Mouse (Mus musculus) neural tube, embryonic 15.5 days (tissue): ENCODE measurements around the gene Gm20765. TPM values are rescaled to one million over a fixed set of nuclear protein-coding genes. Genes with fewer than 3 reads are reported as not detected.
"Not testable (repeated sequence)": the region's sequence is repeated elsewhere in the genome, so short reads cannot be mapped to it uniquely, and the experiment has no call there.

Source experiments
- ATAC-seq: fragments of 200-750 bp; cut with Nextera tagmentation; 2 replicates; pipeline ENCODE4 v1.8.0; 2017; ENCODE audit warnings: mild to moderate bottlenecking, moderate TSS enrichment, moderate library complexity; ENCODE audit not compliant: low FRiP score
- H3K27ac ChIP-seq: fragments of 300-500 bp; sonication (generic); replicated peaks from 2 replicates; pipeline ENCODE4 v1.5.1; 2015; ENCODE audit warnings: mild to moderate bottlenecking, inconsistent platforms
- H3K27me3 ChIP-seq: fragments of 300-500 bp; sonication (generic); replicated peaks from 2 replicates; pipeline ENCODE4 v1.6.1; 2015; ENCODE audit warnings: inconsistent platforms
- H3K36me3 ChIP-seq: fragments of 300-500 bp; sonication (generic); 2 replicates; pipeline ENCODE4 v1.6.1; 2015; ENCODE audit warnings: inconsistent platforms
- H3K4me1 ChIP-seq: fragments of 300-500 bp; sonication (generic); 2 replicates; pipeline ENCODE4 v1.6.1; 2015; ENCODE audit warnings: inconsistent platforms
- H3K4me2 ChIP-seq: fragments of 300-500 bp; sonication (generic); 2 replicates; pipeline ENCODE4 v1.6.1; 2015; ENCODE audit warnings: inconsistent platforms, mild to moderate bottlenecking, moderate library complexity
- H3K4me3 ChIP-seq: fragments of 300-500 bp; sonication (generic); replicated peaks from 2 replicates; pipeline ENCODE4 v1.5.1; 2015; ENCODE audit warnings: mild to moderate bottlenecking, inconsistent platforms
- H3K9ac ChIP-seq: fragments of 300-500 bp; sonication (generic); replicated peaks from 2 replicates; pipeline ENCODE4 v1.6.1; 2015; ENCODE audit warnings: mild to moderate bottlenecking, inconsistent platforms
- H3K9me3 ChIP-seq: fragments of 300-500 bp; sonication (generic); replicated peaks from 2 replicates; pipeline ENCODE4 v1.6.1; 2016; ENCODE audit warnings: inconsistent platforms
- WGBS: fragments of 180-500 bp; shearing (Covaris S2); methylation state at CpG from one replicate; pipeline ENCODE4 v1.1.7; 2015; ENCODE audit warnings: mixed read lengths; 5-methylcytosine and 5-hydroxymethylcytosine counted together
- polyA plus RNA-seq: library from polyadenylated mRNA; unstranded; fragments of >200 nt; fragmentation: Nextera tagmentation; extraction: Ambion mirVana; gene quantifications from 2 replicates; pipeline ENCODE4 v1.2.1, GENCODE M21; 2015

Gene Gm20765
- not detected in 2 replicates for polyA plus RNA-seq

GRCm38 (mm10) chr10:104185233-104185632 lies at the start of gene Gm20765:
Gene Gm20765, plus strand, starts transcription at chr10:104185533.
- H3K27ac ChIP-seq, H3K4me2 ChIP-seq, H3K9ac ChIP-seq, H3K4me3 ChIP-seq, H3K27me3 ChIP-seq, ATAC-seq, H3K4me1 ChIP-seq, H3K36me3 ChIP-seq, H3K9me3 ChIP-seq: not testable (repeated sequence)
- no CpG with 5 or more reads among the region's 3 CpGs for WGBS

GRCm38 (mm10) chr10:104142687-104143086 lies 42.6 kb upstream of the Gm20765 start, which contains the start of gene Gm21293:
Gene Gm21293, plus strand, starts transcription at chr10:104142987.
- not testable (repeated sequence) for ATAC-seq, H3K9ac ChIP-seq, H3K4me2 ChIP-seq, H3K4me3 ChIP-seq, H3K36me3 ChIP-seq, H3K4me1 ChIP-seq, H3K27ac ChIP-seq, H3K9me3 ChIP-seq, H3K27me3 ChIP-seq
- WGBS, result no CpG with 5 or more reads among the region's 3 CpGs

GRCm38 (mm10) chr10:104151197-104151596 lies 34.1 kb upstream of the Gm20765 start, which contains the start of gene Gm6763:
Gene Gm6763, plus strand, starts transcription at chr10:104151497.
- H3K9me3 ChIP-seq, H3K27me3 ChIP-seq, H3K27ac ChIP-seq, H3K36me3 ChIP-seq, ATAC-seq, H3K4me1 ChIP-seq, H3K9ac ChIP-seq, H3K4me3 ChIP-seq, H3K4me2 ChIP-seq: not testable (repeated sequence)
- no CpG with 5 or more reads among the region's 3 CpGs for WGBS

GRCm38 (mm10) chr10:104159706-104160105 lies 25.6 kb upstream of the Gm20765 start, which contains the start of gene Gm8764:
Gene Gm8764, plus strand, starts transcription at chr10:104160006.
- H3K9ac ChIP-seq, H3K36me3 ChIP-seq, H3K9me3 ChIP-seq, ATAC-seq, H3K27me3 ChIP-seq, H3K4me2 ChIP-seq, H3K4me3 ChIP-seq, H3K27ac ChIP-seq, H3K4me1 ChIP-seq: not testable (repeated sequence)
- WGBS, result no CpG with 5 or more reads among the region's 3 CpGs

- not testable (repeated sequence) for H3K4me1 ChIP-seq, H3K4me2 ChIP-seq, H3K9ac ChIP-seq, H3K36me3 ChIP-seq, H3K4me3 ChIP-seq, ATAC-seq, H3K27me3 ChIP-seq, H3K9me3 ChIP-seq, H3K27ac ChIP-seq
- no CpG with 5 or more reads among the region's 3 CpGs for WGBS
These were observed 17.1 kb upstream of the Gm20765 start, which contains the start of gene Gm21304 for GRCm38 (mm10) chr10:104168215-104168614. Gene Gm21304, plus strand, starts transcription at chr10:104168515.

- H3K27ac ChIP-seq, ATAC-seq, H3K4me3 ChIP-seq, H3K4me2 ChIP-seq, H3K4me1 ChIP-seq, H3K27me3 ChIP-seq, H3K9me3 ChIP-seq, H3K9ac ChIP-seq, H3K36me3 ChIP-seq: not testable (repeated sequence)
- WGBS, result no CpG with 5 or more reads among the region's 3 CpGs
These were observed 8.6 kb upstream of the Gm20765 start, which contains the start of gene Gm21312 for GRCm38 (mm10) chr10:104176724-104177123. Gene Gm21312, plus strand, starts transcription at chr10:104177024.

- not testable (repeated sequence) for H3K4me3 ChIP-seq, H3K4me1 ChIP-seq, H3K36me3 ChIP-seq, H3K9ac ChIP-seq, H3K9me3 ChIP-seq, ATAC-seq, H3K27me3 ChIP-seq, H3K4me2 ChIP-seq, H3K27ac ChIP-seq
- WGBS, result no CpG with 5 or more reads among the region's 3 CpGs
These were observed 8.4 kb downstream of the Gm20765 start, which contains the start of gene Gm4340 for GRCm38 (mm10) chr10:104193742-104194141. Gene Gm4340, plus strand, starts transcription at chr10:104194042.

- Histone ChIP-seq H3K9ac (no peak overlapping the region), H3K27me3 (no peaks in the 10 kb centered on the region), H3K9me3 (no peaks in the 10 kb centered on the region), H3K4me1 (no peaks in the 10 kb centered on the region), H3K27ac (no peak overlapping the region), H3K36me3 (no peaks in the 10 kb centered on the region), H3K4me3 (no peak overlapping the region), H3K4me2 (no peak overlapping the region)
- 87% methylated on average over 1 of the region's 1 CpGs for WGBS
- ATAC-seq, result no peak
These were observed 24.3 kb downstream of the Gm20765 start for GRCm38 (mm10) chr10:104209655-104210054.

GRCm38 (mm10) chr10:104210268-104210990 lies 25.1 kb downstream of the Gm20765 start:
- no peaks in the 10 kb centered on the region for H3K9me3 ChIP-seq
- H3K27ac ChIP-seq, result no peak overlapping the region
- ATAC-seq, result no peak
- no peak overlapping the region for H3K9ac ChIP-seq
- no peak overlapping the region for H3K4me2 ChIP-seq
- 80% methylated on average over 3 of the region's 3 CpGs for WGBS
- H3K27me3 ChIP-seq, result no peaks in the 10 kb centered on the region
- H3K4me3 ChIP-seq, result no peak overlapping the region
- no peaks in the 10 kb centered on the region for H3K36me3 ChIP-seq
- H3K4me1 ChIP-seq, result no peaks in the 10 kb centered on the region

- ATAC-seq, result no peak
- Histone ChIP-seq H3K4me3 (no peak overlapping the region), H3K9me3 (no peaks in the 10 kb centered on the region), H3K4me1 (no peaks in the 10 kb centered on the region), H3K27me3 (no peaks in the 10 kb centered on the region), H3K4me2 (no peak overlapping the region), H3K27ac (no peak overlapping the region), H3K9ac (no peak overlapping the region), H3K36me3 (no peaks in the 10 kb centered on the region)
- WGBS, result 86% methylated on average over 5 of the region's 5 CpGs
These were observed 29.2 kb downstream of the Gm20765 start for GRCm38 (mm10) chr10:104214527-104214926.

GRCm38 (mm10) chr10:104220303-104221021 lies 35.1 kb downstream of the Gm20765 start:
- no peak overlapping the region for H3K27ac ChIP-seq
- no peaks in the 10 kb centered on the region for H3K36me3 ChIP-seq
- H3K4me2 ChIP-seq, result no peak overlapping the region
- no peak overlapping the region for H3K4me3 ChIP-seq
- H3K9ac ChIP-seq, result no peak overlapping the region
- H3K4me1 ChIP-seq, result no peaks in the 10 kb centered on the region
- no peaks in the 10 kb centered on the region for H3K27me3 ChIP-seq
- WGBS, result 80% methylated on average over 6 of the region's 6 CpGs
- H3K9me3 ChIP-seq, result peaks cover 3% of the 10 kb centered on the region; the same call in 1 of the 2 replicates
- no peak for ATAC-seq
